Mouse (Mus musculus) heart, adult 2 months (tissue): ENCODE results near the gene Dnase2b.

Source experiments
- CTCF ChIP-seq: fragments of 200-600 bp; IDR thresholded peaks from 2 replicates; pipeline ENCODE4 v1.8.1; 2022; ENCODE audit warnings: antibody characterized with exemption, mild to moderate bottlenecking, moderate library complexity
- EP300 ChIP-seq: fragments of 200-500 bp; IDR thresholded peaks from 2 replicates; pipeline ENCODE4 v1.6.1; 2011; ENCODE audit warnings: low read depth, low read length, control low read depth; ENCODE audit not compliant: insufficient read depth
- POLR2A ChIP-seq: fragments of 200-500 bp; IDR thresholded peaks from 2 replicates; pipeline ENCODE4 v1.6.1; 2011; ENCODE audit warnings: mild to moderate bottlenecking, low read depth, low read length, control low read depth; ENCODE audit not compliant: insufficient read depth

DNA sequence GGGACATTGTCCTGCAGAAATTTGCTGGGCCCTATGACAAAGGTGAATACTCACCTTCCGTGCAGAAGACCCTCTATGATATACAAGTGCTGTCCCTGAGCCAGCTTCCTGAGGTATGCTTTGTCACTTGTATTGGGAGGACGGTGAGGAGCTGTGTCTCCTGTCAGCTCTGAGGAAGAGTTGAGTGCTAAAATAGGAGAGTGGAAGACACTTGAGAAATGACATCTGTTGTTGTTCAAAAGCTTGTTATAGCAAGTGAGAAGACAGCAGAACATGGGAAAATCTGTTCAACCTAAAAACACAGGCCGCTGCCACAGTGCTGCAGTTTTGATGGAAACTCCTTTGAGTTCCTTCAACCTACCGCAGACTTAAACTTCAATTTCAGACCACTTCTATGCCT, 10.4 kb upstream of the Dnase2b start:
- TF ChIP-seq POLR2A (no peak), CTCF (no peak), EP300 (no peak)
